Mouse (Mus musculus) embryonic fibroblast, embryonic 13.5 days (primary cell): Measurements from ENCODE around the gene Sh2d4b. TPM values are rescaled to one million over a fixed set of nuclear protein-coding genes. Genes with fewer than 3 reads are reported as not detected.

ENCODE experiments used
- H3K27ac ChIP-seq: 2 replicates; pipeline ENCODE4 v1.5.1; 2012; ENCODE audit warnings: low read length, control low read depth, inconsistent platforms; ENCODE audit not compliant: insufficient read depth
- H3K4me1 ChIP-seq: 2 replicates; pipeline ENCODE4 v1.6.1; 2011; ENCODE audit warnings: low read length; ENCODE audit not compliant: control insufficient read depth, insufficient read depth
- H3K4me3 ChIP-seq: 2 replicates; pipeline ENCODE4 v1.5.1; 2011; ENCODE audit warnings: mild to moderate bottlenecking, control low read depth, low read length; ENCODE audit not compliant: insufficient read depth
- CTCF ChIP-seq: IDR thresholded peaks from 2 replicates; pipeline ENCODE4 v1.5.1; 2011; ENCODE audit warnings: mild to moderate bottlenecking, control low read depth, low read length, moderate library complexity, borderline replicate concordance; ENCODE audit not compliant: insufficient read depth
- POLR2A ChIP-seq: IDR thresholded peaks from 2 replicates; pipeline ENCODE4 v1.6.1; 2011; ENCODE audit warnings: low read depth, mild to moderate bottlenecking, control low read depth, low read length, moderate library complexity
- polyA plus RNA-seq: library from polyadenylated mRNA; stranded (reverse); fragments of >200 nt; gene quantifications from 2 replicates; pipeline ENCODE4 v1.2.4, GENCODE M21; 2011; ENCODE audit warnings: low read depth; ENCODE audit not compliant: missing spikeins, insufficient read length

The Sh2d4b gene
- polyA plus RNA-seq, 1 experiment, result 0.26 TPM

GRCm38 (mm10) chr14:40892326-40892825 is 690 bp downstream of the Sh2d4b start:
- Histone ChIP-seq H3K4me3 (no peak overlapping the region), H3K4me1 (no peaks in the 10 kb centered on the region)
- no peak for TF ChIP-seq CTCF
- no peak for TF ChIP-seq POLR2A

GRCm38 (mm10) chr14:40891506-40891905 is 1.6 kb downstream of the Sh2d4b start:
- H3K27ac ChIP-seq, result no peak overlapping the region
- TF ChIP-seq POLR2A, result no peak
- TF ChIP-seq CTCF, result no peak
- H3K4me3 ChIP-seq, result no peak overlapping the region
- no peaks in the 10 kb centered on the region for H3K4me1 ChIP-seq

More at GRCm38 (mm10) chr14:40892326-40892825, 690 bp downstream of the Sh2d4b start:
- no peak overlapping the region for H3K27ac ChIP-seq

- Histone ChIP-seq H3K27ac (no peak overlapping the region), H3K4me1 (no peaks in the 10 kb centered on the region), H3K4me3 (no peak overlapping the region)
- TF ChIP-seq CTCF, result no peak
- TF ChIP-seq POLR2A, result no peak
Observed at GRCm38 (mm10) chr14:40889704-40890103, 3.4 kb downstream of the Sh2d4b start.

- no peaks in the 10 kb centered on the region for H3K4me1 ChIP-seq
- no peak overlapping the region for H3K4me3 ChIP-seq
- TF ChIP-seq POLR2A, result no peak
- no peak for TF ChIP-seq CTCF
- no peak overlapping the region for H3K27ac ChIP-seq
Observed at GRCm38 (mm10) chr14:40889181-40889580, 3.9 kb downstream of the Sh2d4b start.

- H3K4me3 ChIP-seq, result no peak overlapping the region
- TF ChIP-seq CTCF, result no peak
- no peak for TF ChIP-seq POLR2A
- no peak overlapping the region for H3K27ac ChIP-seq
- H3K4me1 ChIP-seq, result no peaks in the 10 kb centered on the region
Observed at GRCm38 (mm10) chr14:40886428-40887202, 6.5 kb downstream of the Sh2d4b start.

GRCm38 (mm10) chr14:40885752-40886151 is 7.3 kb downstream of the Sh2d4b start:
- no peak overlapping the region for H3K27ac ChIP-seq
- H3K4me1 ChIP-seq, result no peaks in the 10 kb centered on the region
- TF ChIP-seq CTCF, result no peak
- TF ChIP-seq POLR2A, result no peak
- H3K4me3 ChIP-seq, result no peak overlapping the region

- TF ChIP-seq CTCF (no peak), POLR2A (no peak)
- Histone ChIP-seq H3K27ac (no peak overlapping the region), H3K4me1 (no peaks in the 10 kb centered on the region)
Observed at GRCm38 (mm10) chr14:40885225-40885624, 7.8 kb downstream of the Sh2d4b start.

GRCm38 (mm10) chr14:40874565-40874964 is 18.5 kb downstream of the Sh2d4b start:
- no peaks in the 10 kb centered on the region for H3K4me1 ChIP-seq
- no peak overlapping the region for H3K27ac ChIP-seq
- no peak overlapping the region for H3K4me3 ChIP-seq
- TF ChIP-seq POLR2A, result no peak
- no peak for TF ChIP-seq CTCF

More at GRCm38 (mm10) chr14:40885225-40885624, 7.8 kb downstream of the Sh2d4b start:
- H3K4me3 ChIP-seq, result no peak overlapping the region

GRCm38 (mm10) chr14:40873961-40874360 is 19.1 kb downstream of the Sh2d4b start:
- H3K4me3 ChIP-seq, result no peak overlapping the region
- no peak overlapping the region for H3K27ac ChIP-seq
- H3K4me1 ChIP-seq, result no peaks in the 10 kb centered on the region
- TF ChIP-seq CTCF (no peak), POLR2A (no peak)

- H3K27ac ChIP-seq, result no peak overlapping the region
- H3K4me1 ChIP-seq, result no peaks in the 10 kb centered on the region
- TF ChIP-seq POLR2A (no peak), CTCF (no peak)
- no peak overlapping the region for H3K4me3 ChIP-seq
Observed at GRCm38 (mm10) chr14:40870598-40870997, 22.5 kb downstream of the Sh2d4b start.
